ENCODE assay signal across 8 mouse cellular contexts in the genomic region with DNA sequence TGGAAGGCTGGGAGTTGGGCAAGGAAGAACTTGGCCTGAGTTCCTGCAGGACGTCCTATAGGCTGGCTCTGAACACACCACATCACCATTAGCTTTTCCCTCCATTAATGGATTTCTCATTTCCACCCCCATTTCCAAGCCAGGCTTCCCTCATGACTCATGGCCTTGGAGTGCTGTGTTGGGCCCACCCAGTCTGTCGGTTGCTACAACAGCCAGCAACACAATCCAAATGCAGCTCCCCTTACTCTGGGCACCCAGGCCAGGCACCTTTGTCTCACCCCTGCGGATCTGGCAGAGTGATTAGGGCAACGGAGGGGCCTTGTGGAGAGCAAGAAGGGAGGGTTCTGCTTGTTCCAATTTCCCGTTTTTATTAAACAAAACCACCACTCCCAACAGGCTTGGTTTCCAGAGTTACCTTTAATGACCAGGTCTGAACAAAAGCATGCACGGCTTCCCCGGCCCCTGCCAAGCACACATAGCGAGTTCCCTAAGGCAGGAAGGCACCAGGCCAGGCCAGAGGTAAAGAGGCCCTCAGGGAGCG. TPM values are rescaled to one million over a fixed set of nuclear protein-coding genes. Genes with fewer than 3 reads are reported as not detected.
DNase-seq lines count a peak whose midpoint lies in the region; ATAC-seq lines count a peak whose summit lies in the region.

No protein-coding gene starts in this region.

- peak; percentile 67 to 86 for DNase-seq in adrenal gland, adult (ENCODE audit: inconsistent age in 2 of 2, low spot score in 1 of 2)
- no peak for DNase-seq in adrenal gland, postnatal 4 days (ENCODE audit: low spot score in 2 of 2)
- DNase-seq in adrenal gland, adult 8-10 months: peak; percentile 71
- DNase-seq in left cerebral cortex, postnatal 25 days (ENCODE audit: low spot score in 2 of 2): no peak
- DNase-seq in kidney, adult 8-10 months: no peak

- intact Hi-C loops in left cerebral cortex, postnatal 25 days (cut with DNase I): no loop called here

- H3K4me3 ChIP-seq in heart, embryonic 11.5 days (ENCODE audit: low read depth, low read length): no peak overlapping the region
- no peak overlapping the region for H3K4me3 ChIP-seq in lung, embryonic 15.5 days

- peaks cover 13% of the 10 kb centered on the region for H3K27me3 ChIP-seq in heart, embryonic 11.5 days (ENCODE audit: control insufficient read depth, insufficient read depth, low read length)
- peaks cover 18% of the 10 kb centered on the region for H3K27me3 ChIP-seq in lung, embryonic 15.5 days

- no peak for ATAC-seq in heart, embryonic 11.5 days (replicated peaks; ENCODE audit: insufficient number of reproducible peaks, low FRiP score, low TSS enrichment)
- ATAC-seq in lung, embryonic 15.5 days (ENCODE audit: borderline replicate concordance, extremely low read depth, low FRiP score, low TSS enrichment): 0 out of 2 replicates have a peak, but pooled peaks have one; percentile 39
- ATAC-seq in granulocyte monocyte progenitor cell, adult 5-6 weeks (replicated peaks; ENCODE audit: poor library complexity, severe bottlenecking): no peak

- peaks cover 79% of the 10 kb centered on the region for H3K4me1 ChIP-seq in heart, embryonic 11.5 days (ENCODE audit: control insufficient read depth, insufficient read depth, low read length)
- H3K4me1 ChIP-seq in lung, embryonic 15.5 days: peaks cover 80% of the 10 kb centered on the region

- H3K36me3 ChIP-seq in heart, embryonic 11.5 days (ENCODE audit: control insufficient read depth, insufficient read depth, low read length): peaks cover 9% of the 10 kb centered on the region; the same call in 1 of the 2 replicates
- peaks cover 24% of the 10 kb centered on the region for H3K36me3 ChIP-seq in lung, embryonic 15.5 days

- H3K4me2 ChIP-seq in heart, embryonic 11.5 days: no peak overlapping the region; the same call in 1 of the 2 replicates
- H3K4me2 ChIP-seq in lung, embryonic 15.5 days: no peak overlapping the region

- H3K9ac ChIP-seq in heart, embryonic 11.5 days (ENCODE audit: low read depth, low read length): no peak overlapping the region
- H3K9ac ChIP-seq in lung, embryonic 15.5 days: no peak overlapping the region

- no peaks in the 10 kb centered on the region for H3K9me3 ChIP-seq in heart, embryonic 11.5 days (replicated peaks; ENCODE audit: control insufficient read depth, low read length)
- H3K9me3 ChIP-seq in lung, embryonic 15.5 days: no peaks in the 10 kb centered on the region

- 47% methylated on average over 9 of the region's 9 CpGs for WGBS in heart, embryonic 11.5 days (ENCODE audit: insufficient replicate concordance)
- 47% methylated on average over 9 of the region's 9 CpGs for WGBS in lung, embryonic 15.5 days

- peak overlapping the region; percentile 57; the same call in 1 of the 2 replicates for H3K27ac ChIP-seq in heart, embryonic 11.5 days (ENCODE audit: low read depth, low read length)
- peak overlapping the region; percentile 74 for H3K27ac ChIP-seq in lung, embryonic 15.5 days

RNA-seq across cellular contexts. Expression of gene Cavin1, which starts 8.2 kb away (rescaled TPM):
- 100 to 1,000 TPM; 294 to 319 TPM for total RNA-seq in adrenal gland, postnatal 4 days (2021)
- total RNA-seq in adrenal gland, adult 8-10 months (2022): 100 to 1,000 TPM; 321 to 363 (median 344) TPM
- 113 and 175 TPM in 2 replicates for polyA plus RNA-seq in heart, embryonic 11.5 days (2014; fragmentation: Nextera tagmentation; extraction: Ambion mirVana)
- 392 and 425 TPM in 2 replicates for polyA plus RNA-seq in lung, embryonic 15.5 days (2015; fragmentation: Nextera tagmentation; extraction: Ambion mirVana)
- 1.1 and 1.5 TPM in 2 replicates for total RNA-seq in granulocyte monocyte progenitor cell, adult 5-6 weeks (2014; fragmentation: Nextera tagmentation)
- 0.93 and 1.6 TPM in 2 replicates for total RNA-seq in granulocyte monocyte progenitor cell, adult 5-6 weeks (2017)
- total RNA-seq in left cerebral cortex, postnatal 25 days (2021): 10 to 100 TPM; 16.6 to 18.0 TPM

RNA-seq across cellular contexts. Expression of gene Stat3, which starts 23.1 kb away (rescaled TPM):
- 10 to 100 TPM; 72.8 to 74.9 TPM for total RNA-seq in adrenal gland, postnatal 4 days (2021)
- 100 to 1,000 TPM in 1 of 4 experiments, 10 to 100 TPM in 3; 84.0 to 116 (median 95.7) TPM for total RNA-seq in adrenal gland, adult 8-10 months (2022)
- 45.0 and 49.0 TPM in 2 replicates for polyA plus RNA-seq in heart, embryonic 11.5 days (2014; fragmentation: Nextera tagmentation; extraction: Ambion mirVana)
- polyA plus RNA-seq in lung, embryonic 15.5 days (2015; fragmentation: Nextera tagmentation; extraction: Ambion mirVana): 41.2 and 53.4 TPM in 2 replicates
- 51.6 and 54.7 TPM in 2 replicates for total RNA-seq in granulocyte monocyte progenitor cell, adult 5-6 weeks (2014; fragmentation: Nextera tagmentation)
- 52.1 and 80.7 TPM in 2 replicates for total RNA-seq in granulocyte monocyte progenitor cell, adult 5-6 weeks (2017)
- total RNA-seq in left cerebral cortex, postnatal 25 days (2021): 10 to 100 TPM; 44.1 to 45.0 TPM

RNA-seq across cellular contexts. Expression of gene Atp6v0a1, which starts 46.8 kb away (rescaled TPM):
- total RNA-seq in adrenal gland, postnatal 4 days (2021): 100 to 1,000 TPM; 103 to 106 TPM
- total RNA-seq in adrenal gland, adult 8-10 months (2022): 100 to 1,000 TPM; 155 to 222 (median 186) TPM
- polyA plus RNA-seq in heart, embryonic 11.5 days (2014; fragmentation: Nextera tagmentation; extraction: Ambion mirVana): 57.1 and 62.2 TPM in 2 replicates
- polyA plus RNA-seq in lung, embryonic 15.5 days (2015; fragmentation: Nextera tagmentation; extraction: Ambion mirVana): 36.7 and 37.8 TPM in 2 replicates
- total RNA-seq in granulocyte monocyte progenitor cell, adult 5-6 weeks (2014; fragmentation: Nextera tagmentation): 42.7 and 66.2 TPM in 2 replicates
- 16.8 and 17.9 TPM in 2 replicates for total RNA-seq in granulocyte monocyte progenitor cell, adult 5-6 weeks (2017)
- 100 to 1,000 TPM; 465 to 475 TPM for total RNA-seq in left cerebral cortex, postnatal 25 days (2021)

Comparison
In these comparisons a context has a peak if more than half of its experiments do, and no peak if none do; other contexts are left out.
1. DNase-seq: peak in adrenal gland, adult (2 of 2) and adrenal gland, adult 8-10 months (single experiment); none in adrenal gland, postnatal 4 days (0 of 2), left cerebral cortex, postnatal 25 days (0 of 2) and kidney, adult 8-10 months (0 of 2).
2. RNA of gene Cavin1, which starts 8.2 kb away (total RNA-seq): 321 to 363 TPM in adrenal gland, adult 8-10 months and 294 to 319 TPM in adrenal gland, postnatal 4 days; 16.6 to 18.0 TPM in left cerebral cortex, postnatal 25 days and 0.93 to 1.6 TPM in granulocyte monocyte progenitor cell, adult 5-6 weeks; every median in the first group is over 10 times any median in the second.